Mouse (Mus musculus): ENCODE measurements around the gene Prmt8.

- no peak for TF ChIP-seq POLR2A (IDR thresholded peaks at IDR 0.05; ENCODE audit: insufficient read depth, low read depth, low read length)
- TF ChIP-seq CTCF (IDR thresholded peaks at IDR 0.05; ENCODE audit: insufficient read depth, low read depth, low read length) = no peak
Observed at GRCm38 (mm10) chr6:127768621-127769274, 524 bp downstream of the Prmt8 start.

Data from olfactory bulb, adult 2 months (tissue).